Mouse (Mus musculus) bone marrow macrophage, adult 2 months (primary cell): ENCODE results near the gene Ube2b. TPM values are rescaled to one million over a fixed set of nuclear protein-coding genes. Genes with fewer than 3 reads are reported as not detected.
A peak's percentile ranks its signal among the peaks of the same experiment; 100 is the strongest.

ENCODE experiments used
- H3K27ac ChIP-seq: 2 replicates; pipeline ENCODE4 v1.5.1; 2012; ENCODE audit warnings: low read depth, low read length; ENCODE audit not compliant: insufficient read depth
- H3K4me1 ChIP-seq: 2 replicates; pipeline ENCODE4 v1.6.1; 2012; ENCODE audit warnings: low read length; ENCODE audit not compliant: control insufficient read depth, insufficient read depth
- H3K4me3 ChIP-seq: 2 replicates; pipeline ENCODE4 v1.5.1; 2012; ENCODE audit warnings: mild to moderate bottlenecking, low read length, moderate library complexity; ENCODE audit not compliant: insufficient read depth
- CTCF ChIP-seq: IDR thresholded peaks from 2 replicates; pipeline ENCODE4 v1.5.1; 2012; ENCODE audit warnings: low read depth, mild to moderate bottlenecking, low read length, moderate library complexity
- POLR2A ChIP-seq: IDR thresholded peaks from 2 replicates; pipeline ENCODE4 v1.6.1; 2012; ENCODE audit warnings: mild to moderate bottlenecking, low read depth, low read length, borderline replicate concordance
- polyA plus RNA-seq: library from polyadenylated mRNA; stranded (reverse); fragments of >200 nt; gene quantifications from 2 replicates; pipeline ENCODE4 v1.2.4, GENCODE M21; 2012; ENCODE audit not compliant: missing spikeins, insufficient read depth, insufficient read length

Gene Ube2b
- polyA plus RNA-seq, 1 experiment, result 150 TPM

DNA sequence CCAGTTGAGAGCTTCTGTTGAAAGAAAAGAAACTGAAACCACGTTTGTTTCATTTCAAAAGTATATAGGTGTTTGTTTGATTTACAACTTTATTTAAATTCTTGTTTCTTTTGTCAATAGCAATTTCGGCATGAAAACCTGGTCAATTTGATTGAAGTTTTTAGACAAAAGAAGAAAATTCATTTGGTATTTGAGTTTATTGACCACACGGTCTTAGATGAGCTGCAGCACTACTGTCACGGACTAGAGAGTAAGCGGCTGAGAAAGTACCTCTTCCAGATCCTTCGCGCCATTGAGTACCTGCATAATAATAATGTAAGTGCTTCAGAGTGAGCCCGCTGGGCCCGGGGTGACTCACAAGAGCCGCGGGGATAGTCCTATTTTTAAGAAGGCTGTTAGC is 10.4 kb upstream of the Ube2b start:
- Histone ChIP-seq H3K27ac (no peak overlapping the region), H3K4me3 (no peak overlapping the region), H3K4me1 (no peaks in the 10 kb centered on the region)
- TF ChIP-seq CTCF, result no peak
- no peak for TF ChIP-seq POLR2A

DNA sequence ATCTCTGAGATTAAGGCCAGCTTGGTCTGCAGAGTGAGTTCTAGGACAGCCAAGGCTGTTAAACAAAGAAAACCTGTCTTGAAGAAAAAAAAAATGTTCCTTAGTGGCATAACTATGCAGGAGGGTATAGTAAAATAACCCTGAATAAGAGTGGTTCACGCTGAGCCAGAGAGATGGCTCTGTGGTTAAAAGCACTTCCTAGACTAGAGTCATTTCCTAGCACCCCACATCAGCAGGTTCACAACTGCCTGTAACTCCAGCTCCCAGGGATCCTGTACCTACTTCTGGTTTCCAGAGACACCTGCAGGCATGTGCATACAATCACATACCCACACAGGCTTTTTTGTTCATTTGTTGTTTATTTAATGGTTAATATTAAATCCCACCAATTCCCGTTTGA is 5.0 kb upstream of the Ube2b start:
- Histone ChIP-seq H3K27ac (no peak overlapping the region), H3K4me3 (no peak overlapping the region), H3K4me1 (peaks cover 20% of the 10 kb centered on the region)
- TF ChIP-seq POLR2A (no peak), CTCF (no peak)

DNA sequence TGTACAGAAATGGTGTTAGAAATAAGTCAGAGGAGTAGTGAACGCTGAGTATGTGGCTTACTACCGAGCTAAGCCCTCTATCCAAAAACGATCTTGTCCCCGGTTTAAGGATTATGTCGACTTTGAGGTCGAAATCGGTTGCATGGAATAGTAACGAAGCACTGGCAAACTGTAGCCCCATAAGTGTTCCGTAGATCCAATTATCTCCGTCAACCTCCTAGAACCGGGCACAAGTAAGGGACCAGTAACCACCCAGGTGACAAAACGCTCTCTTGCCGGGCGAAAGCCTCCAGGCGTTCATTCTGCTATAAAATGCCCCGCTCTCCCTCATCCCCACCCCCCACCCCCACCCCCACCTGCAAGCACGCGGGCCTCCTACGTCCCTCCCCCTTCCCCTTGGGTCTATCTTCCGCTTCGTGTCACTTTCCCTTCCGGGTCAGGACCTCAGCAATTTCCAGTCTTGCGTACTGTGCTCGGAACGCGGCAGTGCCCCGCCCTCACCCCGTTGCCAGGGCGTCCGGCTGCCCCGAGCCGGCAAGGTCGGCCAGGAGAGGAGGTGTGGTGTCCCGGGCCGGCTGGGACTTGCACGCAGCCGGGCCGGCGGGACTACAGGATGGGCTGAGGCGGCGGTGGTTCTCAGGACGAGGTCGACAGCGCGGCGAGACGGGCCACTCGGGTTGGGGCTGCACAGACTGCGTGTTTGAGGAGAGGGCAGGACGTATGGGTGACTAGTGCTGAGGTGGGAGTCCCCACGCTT is 3.4 kb upstream of the Ube2b start, which contains the start of gene Cdkl3:
Cdkl3 (plus strand) TSS at position 450 of the 757 bp plus-strand sequence.
- no peak for TF ChIP-seq CTCF
- 0 out of 2 replicates have a peak, but pooled peaks have one; percentile 19 for TF ChIP-seq POLR2A
- H3K4me3 ChIP-seq, result peak within 1 kb of the TSS; percentile 97
- H3K27ac ChIP-seq, result peak within 1 kb of the TSS; percentile 86
- H3K4me1 ChIP-seq, result peaks cover 20% of the 10 kb centered on the region

DNA sequence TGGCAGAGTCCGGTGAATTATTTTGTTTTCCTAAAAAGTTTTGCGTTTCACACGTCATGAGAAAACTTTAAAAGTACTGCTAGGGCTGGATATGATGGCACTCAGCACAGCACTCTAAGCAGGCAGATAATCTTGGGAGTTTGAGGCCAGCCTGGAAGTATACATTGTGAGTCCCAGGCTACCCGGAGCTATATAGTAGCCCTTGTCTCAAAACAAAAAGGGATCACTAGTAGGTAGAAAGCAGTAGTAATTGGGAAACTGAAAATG is 2.9 kb upstream of the Ube2b start:
- TF ChIP-seq POLR2A, result no peak
- TF ChIP-seq CTCF, result no peak
- Histone ChIP-seq H3K4me3 (peak overlapping the region; percentile 61), H3K4me1 (peaks cover 20% of the 10 kb centered on the region), H3K27ac (peak overlapping the region; percentile 86)

DNA sequence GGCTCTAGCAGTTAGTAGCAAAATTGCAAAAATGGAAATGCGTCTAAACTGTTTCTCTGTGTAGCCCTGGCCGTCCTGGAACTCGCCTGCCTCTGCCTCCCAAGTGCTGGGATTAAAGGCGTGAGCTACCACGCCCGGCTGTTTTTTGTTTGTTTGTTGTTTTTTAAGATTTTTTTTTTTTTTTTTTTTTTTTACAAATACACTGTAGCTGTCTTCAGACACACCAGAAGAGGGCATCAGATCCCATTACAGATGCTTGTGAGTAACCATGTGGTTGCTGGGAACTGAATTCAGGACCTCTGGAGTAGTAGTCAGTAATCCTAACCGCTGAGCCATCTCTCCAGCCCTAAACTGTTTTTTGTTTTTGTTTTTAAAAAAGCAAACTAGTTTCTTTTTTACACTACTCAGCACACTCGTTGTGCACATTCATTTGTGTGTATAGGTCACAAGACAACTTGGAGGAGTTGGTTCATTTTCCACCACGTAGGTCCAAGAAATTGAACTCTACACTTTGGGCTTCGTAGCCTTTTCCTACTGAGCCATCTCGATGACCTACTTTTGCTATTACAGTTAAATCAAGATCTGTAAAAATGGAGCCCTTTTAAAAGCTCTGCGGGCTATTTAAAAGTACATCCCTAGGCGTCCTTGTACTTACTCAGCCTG is 2.4 kb upstream of the Ube2b start:
- peak overlapping the region; percentile 86 for H3K27ac ChIP-seq
- H3K4me3 ChIP-seq, result peak overlapping the region; percentile 61
- peaks cover 20% of the 10 kb centered on the region for H3K4me1 ChIP-seq
- TF ChIP-seq CTCF (no peak), POLR2A (no peak)

DNA sequence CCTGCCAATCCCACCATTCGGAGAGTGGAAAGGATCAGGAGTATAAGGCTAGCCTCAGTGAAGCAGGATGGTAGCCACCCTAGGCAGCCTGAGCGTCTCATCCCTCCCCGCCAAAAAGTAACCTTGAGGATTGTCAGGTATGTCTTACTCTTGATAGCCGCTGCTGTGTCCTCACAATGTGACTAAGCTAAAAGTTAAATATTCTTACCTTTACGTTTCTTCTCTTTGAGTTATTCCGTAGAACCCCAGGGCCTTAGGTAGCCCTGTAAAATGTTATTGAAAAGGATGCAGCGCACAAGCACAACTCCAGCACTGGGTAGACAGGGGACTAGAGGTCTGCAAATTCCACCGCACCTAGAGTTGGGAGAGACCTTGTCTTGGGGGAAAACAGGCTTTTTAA is 1.3 kb upstream of the Ube2b start:
- Histone ChIP-seq H3K27ac (no peak overlapping the region), H3K4me1 (peaks cover 22% of the 10 kb centered on the region), H3K4me3 (no peak overlapping the region)
- no peak for TF ChIP-seq CTCF
- no peak for TF ChIP-seq POLR2A

DNA sequence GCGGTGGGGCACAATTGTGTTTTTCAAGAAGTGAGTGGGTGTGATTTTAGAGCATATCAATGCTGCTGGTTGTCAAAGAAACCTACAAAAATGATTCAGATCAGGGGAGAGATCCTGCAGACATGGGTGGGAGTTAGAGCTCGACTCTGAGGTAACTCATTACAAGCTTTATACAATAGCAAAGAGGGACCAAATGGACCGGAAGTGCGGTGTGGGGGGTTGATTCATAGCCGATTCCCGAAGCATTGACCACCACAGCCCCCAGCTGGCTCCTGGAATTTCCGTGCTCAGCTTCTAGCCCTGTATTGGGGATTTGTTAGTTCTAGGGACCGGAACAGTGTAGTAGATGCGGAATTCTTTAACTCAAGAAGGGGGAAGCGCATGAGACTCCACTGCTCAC is 779 bp upstream of the Ube2b start:
- TF ChIP-seq POLR2A (no peak), CTCF (no peak)
- no peak overlapping the region for H3K4me3 ChIP-seq
- H3K27ac ChIP-seq, result peak overlapping the region; percentile 29; the same call in 1 of the 2 replicates
- H3K4me1 ChIP-seq, result peaks cover 22% of the 10 kb centered on the region

DNA sequence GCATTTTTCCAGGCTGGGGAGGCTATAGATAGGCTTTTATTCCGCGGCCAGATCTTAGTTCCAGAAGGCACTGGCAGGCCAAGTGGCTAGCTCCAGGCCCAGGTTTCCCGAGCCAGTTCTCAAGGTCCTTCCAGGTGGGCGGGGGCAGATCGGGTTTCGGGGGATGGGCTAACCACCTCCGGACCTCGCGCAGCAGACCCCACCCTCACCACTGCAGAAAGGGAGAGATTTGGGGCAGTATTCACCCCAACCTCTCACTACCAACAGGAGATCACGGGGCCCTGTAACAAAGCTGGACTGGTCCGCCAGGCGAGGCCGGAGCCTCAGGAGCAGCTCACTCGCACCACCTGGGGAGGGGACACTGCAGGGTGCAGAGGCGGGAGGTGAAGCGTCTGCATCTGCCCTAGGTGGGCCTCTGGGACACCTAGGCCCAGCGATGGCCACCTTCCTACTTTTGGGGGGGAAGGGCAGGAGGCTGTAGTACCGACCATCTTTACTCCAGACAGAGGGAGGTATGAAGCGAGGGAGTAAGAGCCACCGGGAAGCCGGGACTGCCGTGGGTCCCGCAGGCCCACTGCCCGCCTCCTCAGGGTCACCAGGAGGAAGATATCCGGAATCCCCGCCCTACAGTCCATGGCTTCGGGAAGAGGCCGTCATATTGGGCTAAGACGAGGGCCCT is 812 bp downstream of the Ube2b start:
- peak overlapping the region; percentile 73 for H3K27ac ChIP-seq
- H3K4me1 ChIP-seq, result peaks cover 18% of the 10 kb centered on the region
- TF ChIP-seq POLR2A (no peak), CTCF (no peak)
- H3K4me3 ChIP-seq, result peak overlapping the region; percentile 100

DNA sequence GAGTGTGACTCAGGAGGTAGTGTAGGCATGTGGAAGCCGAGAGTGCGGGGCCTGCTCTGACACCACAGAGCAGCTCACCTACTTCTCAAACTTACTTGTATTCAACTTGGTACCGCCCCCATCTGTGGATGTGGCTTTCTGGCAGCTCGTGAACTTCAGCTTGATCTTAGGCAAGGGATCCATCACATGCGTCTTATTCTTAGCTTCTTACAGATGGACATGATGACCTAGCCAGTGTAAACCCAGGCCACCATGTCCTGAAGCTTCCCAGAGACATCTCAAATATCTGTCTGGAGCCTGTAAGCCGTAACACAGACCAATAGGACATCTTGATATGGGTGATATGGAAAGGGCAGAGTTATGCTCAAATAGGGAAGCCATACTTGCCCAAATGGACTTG is 28.9 kb downstream of the Ube2b start:
- no peak overlapping the region for H3K27ac ChIP-seq
- H3K4me3 ChIP-seq, result no peak overlapping the region
- H3K4me1 ChIP-seq, result peaks cover 8% of the 10 kb centered on the region
- TF ChIP-seq CTCF (no peak), POLR2A (no peak)

DNA sequence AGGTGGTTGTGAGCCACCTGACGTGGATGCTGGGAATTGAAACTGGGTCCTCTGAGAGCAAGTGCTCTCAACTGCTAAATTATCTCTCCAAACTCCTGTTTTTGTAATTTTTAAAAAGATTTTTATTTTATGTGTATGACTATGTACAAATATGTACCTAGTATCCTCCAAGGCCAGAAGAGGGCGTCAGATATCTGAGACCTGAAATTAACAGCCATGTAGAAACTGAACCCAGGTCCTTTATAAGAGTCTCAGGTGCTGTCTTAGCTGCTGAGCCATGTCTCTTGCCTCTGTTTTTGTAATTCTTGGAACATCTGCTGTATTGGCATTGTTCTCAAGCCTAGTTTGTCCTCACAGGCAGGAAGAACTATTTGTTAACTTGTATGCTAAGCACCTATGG is 31.1 kb downstream of the Ube2b start:
- TF ChIP-seq POLR2A (no peak), CTCF (no peak)
- H3K4me1 ChIP-seq, result peaks cover 8% of the 10 kb centered on the region
- H3K27ac ChIP-seq, result no peak overlapping the region
- H3K4me3 ChIP-seq, result no peak overlapping the region
